Mouse (Mus musculus): ENCODE results near the gene Slc16a1.
"Not testable (repeated sequence)": the region's sequence is repeated elsewhere in the genome, so short reads cannot be mapped to it uniquely, and the experiment has no call there.

The Slc16a1 gene

DNA sequence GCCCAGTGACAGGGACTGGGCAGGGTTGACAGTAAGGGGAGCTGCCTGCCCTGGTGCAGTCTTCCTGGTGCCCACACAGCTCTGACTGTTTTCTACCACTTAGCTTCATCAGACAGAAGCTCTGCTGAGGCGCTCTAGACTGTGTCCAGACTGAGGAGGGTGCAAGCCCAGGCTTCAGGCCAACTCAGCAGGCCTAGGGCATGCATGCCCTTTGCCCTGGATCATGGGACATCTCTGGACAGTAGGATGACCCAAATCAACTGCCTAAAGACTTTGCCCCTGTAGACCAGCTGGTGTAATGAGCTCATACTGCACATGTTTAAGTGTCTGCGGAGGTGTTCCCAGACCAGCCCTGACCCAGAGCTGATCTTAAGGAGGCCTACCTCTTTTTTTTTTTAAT is 39.3 kb downstream of the Slc16a1 start:
- peak; percentile 79 for DNase-seq

DNA sequence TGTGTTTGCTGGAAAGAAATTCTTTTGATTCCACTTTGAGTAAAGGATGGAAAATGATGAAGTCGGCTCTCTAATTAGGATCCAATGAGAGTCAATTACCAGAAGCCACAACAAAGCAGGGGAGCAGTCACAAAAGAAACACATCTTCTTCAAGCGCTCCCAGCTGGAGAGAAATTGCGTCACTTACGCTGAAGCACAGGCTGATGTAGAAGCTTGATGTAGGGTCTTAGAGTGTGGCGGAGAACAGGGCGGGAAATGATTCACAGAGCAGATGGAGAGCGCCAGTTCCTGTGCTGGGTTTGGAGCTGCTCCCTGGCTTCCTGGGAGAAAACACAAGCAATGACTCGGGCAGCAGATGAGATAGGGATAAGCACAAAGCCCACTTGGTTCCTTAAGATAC is 40.4 kb downstream of the Slc16a1 start:
- no peak for DNase-seq

DNA sequence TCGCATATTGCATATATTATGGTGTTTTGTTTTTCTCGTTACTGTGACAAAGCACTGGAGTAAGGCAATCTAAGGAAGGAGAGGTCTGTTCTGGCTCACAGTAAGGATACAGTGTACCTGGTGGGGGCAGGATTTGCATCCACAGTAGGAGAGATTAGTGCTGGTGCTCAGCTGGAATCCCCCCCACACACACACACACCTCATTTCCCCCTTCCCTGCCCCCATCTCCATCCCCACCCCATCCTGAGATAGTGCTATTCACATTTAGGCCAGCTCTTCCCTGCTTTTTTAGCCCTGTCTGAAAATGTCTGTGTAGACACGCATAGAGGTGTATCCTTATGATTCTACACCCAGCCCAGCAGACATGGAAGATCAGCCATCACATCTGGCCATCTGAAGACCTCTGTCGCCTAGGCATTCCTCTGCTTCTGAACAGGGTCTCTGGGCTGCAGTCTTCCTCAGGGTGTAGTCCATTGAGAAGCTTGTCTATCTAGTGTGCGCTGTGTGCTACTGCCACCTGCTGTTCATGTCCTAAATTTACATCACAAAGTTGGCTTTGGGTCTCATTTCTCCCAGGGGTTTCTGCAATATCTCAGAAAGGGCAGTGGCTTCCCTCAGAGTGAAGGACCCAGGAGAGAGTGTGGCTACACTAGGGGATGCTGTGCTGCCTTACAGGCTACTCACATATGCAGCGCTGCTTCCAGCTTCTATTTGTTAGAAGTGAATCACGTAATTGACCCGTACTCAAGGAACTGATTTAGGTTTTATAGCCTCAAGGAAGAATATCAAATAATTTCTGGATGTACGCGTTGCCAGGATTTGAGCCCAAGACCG is 44.4 kb downstream of the Slc16a1 start:
- DNase-seq = peak; percentile 58

DNA sequence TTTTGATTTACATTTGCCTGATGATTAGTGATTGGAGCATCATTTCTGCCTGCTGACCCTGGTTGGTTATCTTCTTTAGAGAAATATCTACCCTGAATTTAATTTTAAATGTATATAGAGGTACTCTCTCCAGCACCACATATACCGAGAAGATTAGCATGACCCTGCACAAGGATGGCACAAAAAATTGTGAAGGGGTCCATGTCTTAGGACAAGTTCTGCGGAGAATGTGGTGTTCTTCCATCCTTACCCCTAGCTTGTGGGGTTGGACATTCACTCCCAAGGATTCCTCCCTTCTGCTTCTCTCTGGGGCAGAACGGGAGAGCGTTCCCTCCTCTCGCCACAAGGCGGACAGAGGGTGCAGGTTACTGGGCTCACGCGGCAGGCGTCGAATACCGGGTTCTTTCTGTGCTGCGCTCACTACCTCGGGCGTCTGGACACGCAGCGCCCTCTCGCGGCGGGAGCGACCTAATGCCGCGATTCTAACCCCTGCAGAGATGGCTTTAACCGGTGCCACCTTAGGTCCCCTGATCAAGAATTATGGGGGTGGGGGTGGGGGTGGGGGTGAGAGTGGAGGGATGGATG is 62.4 kb downstream of the Slc16a1 start:
- DNase-seq = peak; percentile 72

DNA sequence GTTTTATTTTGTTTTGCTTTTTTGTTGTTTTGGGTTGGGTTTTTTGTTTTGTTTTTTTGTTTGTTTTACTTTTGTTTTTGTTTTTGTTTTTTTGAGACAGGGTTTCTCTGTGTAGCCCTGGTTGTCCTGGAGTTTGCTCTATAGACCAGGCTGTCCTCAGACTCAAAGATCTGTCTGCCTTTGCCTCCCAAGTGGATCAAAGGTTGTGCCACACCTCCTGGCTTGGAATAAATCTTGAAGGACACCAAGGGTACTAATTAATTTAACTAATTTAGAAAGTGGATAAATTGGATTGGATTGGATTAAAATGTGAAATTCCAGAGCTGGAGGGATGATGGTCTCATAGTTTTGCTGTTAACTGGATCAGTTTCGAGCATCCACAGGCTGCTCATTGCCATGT is 63.3 kb downstream of the Slc16a1 start:
- DNase-seq = no peak

DNA sequence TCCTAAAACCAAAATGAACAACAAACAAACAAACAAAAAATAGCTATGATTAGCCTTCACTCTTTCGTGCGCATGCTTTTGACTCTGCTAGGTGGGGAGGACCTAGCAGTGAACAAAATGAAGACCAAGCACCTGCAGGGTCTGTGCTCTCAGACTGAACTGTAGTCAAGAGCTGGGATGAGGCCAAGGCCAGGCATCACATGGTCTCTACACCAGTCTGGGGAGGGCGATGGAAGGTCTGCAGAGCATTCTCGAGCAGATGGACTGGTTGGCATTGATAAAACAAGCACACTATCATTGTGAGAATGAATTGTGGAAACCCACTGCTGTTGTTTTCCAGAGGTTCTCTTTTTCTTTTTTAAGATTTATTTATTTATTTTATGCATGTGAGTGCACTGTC is 65.5 kb downstream of the Slc16a1 start:
- no peak for DNase-seq

DNA sequence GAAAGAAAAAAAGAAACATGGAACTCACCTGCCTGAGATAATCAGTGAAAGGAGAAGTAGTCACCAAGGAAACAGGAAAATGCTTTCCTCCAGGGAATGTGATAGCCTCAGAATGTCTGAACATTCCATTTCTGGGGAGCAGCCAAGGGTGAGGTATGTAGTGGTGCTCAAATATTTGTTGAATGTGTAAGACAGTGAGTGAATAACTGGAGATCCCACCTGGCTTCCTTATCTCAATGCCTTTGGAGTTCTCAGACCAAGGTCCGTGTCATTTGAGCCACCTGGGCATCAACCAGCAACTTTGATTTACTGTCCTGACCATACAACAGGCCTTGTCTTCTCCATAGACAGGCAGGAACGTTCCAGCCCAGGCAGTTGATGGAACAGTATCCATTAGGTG is 68.0 kb downstream of the Slc16a1 start:
- no peak for DNase-seq

DNA sequence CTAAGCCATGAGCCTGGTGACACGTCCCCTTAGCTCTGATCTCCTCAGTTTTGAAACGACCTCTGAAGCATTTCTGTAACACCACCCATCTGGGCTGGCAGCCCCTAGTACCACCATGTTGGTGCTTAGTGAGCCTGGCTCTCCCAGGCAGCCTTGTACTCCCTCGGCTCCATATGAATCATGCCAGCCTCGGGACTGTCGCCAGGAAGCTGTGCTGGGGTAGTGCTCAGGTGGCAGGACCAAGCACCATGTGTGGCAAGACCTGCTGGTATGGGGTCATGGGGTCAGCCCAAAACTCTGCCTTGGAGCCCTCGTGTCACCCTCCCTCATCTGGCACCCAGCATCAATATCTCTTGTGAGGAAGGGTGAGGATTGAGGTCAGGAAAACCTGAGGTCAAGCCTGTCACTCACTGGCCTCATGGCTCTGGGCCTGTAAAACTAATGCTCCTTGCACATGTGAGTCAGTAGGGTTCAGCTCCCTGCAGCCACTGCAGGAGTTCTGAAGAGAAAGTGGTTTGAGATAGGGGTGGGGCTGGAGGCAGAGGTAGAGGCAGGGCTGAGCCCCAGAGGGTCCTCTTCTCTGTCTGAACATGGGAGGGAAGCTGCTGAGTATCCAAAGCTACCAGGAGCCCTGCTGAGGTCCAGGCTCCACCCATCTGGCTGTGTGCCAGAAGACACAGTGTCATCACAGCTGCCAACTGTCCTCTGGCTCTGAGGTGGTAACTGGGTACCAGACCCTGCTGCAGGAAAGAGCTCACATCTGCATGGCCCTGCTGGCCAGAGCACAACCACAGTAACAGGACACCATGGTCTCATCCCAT is 68.7 kb downstream of the Slc16a1 start:
- peak; percentile 9 for DNase-seq

DNA sequence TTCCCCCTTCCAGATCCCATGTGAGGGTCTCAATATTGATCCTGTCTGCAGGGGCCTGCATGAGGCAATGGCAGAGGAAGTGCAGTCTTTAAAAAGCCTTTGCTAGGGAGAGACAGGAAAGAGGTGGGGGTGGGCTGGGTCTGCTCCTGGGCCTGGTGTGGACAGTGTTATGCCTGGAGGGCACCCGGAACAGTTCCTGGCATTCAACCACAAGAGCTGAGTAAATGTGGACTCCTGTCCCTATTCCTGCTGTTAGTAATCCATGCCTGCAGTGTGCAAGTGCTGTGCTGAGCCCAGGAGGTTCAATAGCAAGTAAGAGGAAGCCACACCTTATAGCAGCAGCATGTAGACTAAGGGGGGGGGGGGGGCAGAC is 69.3 kb downstream of the Slc16a1 start:
- DNase-seq = not testable (repeated sequence)
